Mouse (Mus musculus): ENCODE results near the gene Mamstr.

DNA sequence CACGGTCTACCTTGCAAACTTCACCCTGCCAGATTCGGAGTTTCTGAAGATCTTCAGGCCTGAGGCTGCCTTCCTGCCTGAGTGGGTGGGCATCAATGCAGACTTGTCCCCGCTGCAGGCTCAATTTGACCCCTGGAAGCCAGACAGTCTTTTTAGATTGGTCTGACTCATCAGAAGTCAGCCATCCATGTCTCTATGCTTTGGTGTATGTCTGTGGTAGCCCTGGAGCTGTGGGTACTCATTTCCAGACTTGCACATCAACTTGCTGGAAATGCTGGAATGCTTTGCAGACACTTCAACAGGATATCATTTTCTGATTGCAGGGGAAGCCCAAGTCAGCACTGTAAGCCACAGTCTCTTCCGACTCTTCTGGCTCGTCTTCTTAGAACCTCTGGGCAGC is 20.2 kb upstream of the Mamstr start:
- TF ChIP-seq POLR2A (IDR thresholded peaks at IDR 0.05; ENCODE audit: borderline replicate concordance, insufficient read depth, low read length): no peak
- TF ChIP-seq CTCF (IDR thresholded peaks at IDR 0.05; ENCODE audit: borderline replicate concordance, insufficient read depth, low read depth, low read length): no peak
